Mouse (Mus musculus) yolk sac, embryonic 10.5 days (tissue): ENCODE measurements around the gene Ttc41.
"Not testable (repeated sequence)": the region's sequence is repeated elsewhere in the genome, so short reads cannot be mapped to it uniquely, and the experiment has no call there.

Source experiments
- DNase-seq: peaks from one replicate; pipeline ENCODE4 v3.0.0-alpha.2; 2017; ENCODE audit warnings: low spot score

The Ttc41 gene

GRCm38 (mm10) chr10:86705318-86705921 is at the start of gene Ttc41, which contains the start of gene Hsp90b1:
Ttc41 (plus strand) TSS chr10:86705811.
Hsp90b1 (minus strand) TSS chr10:86705509.
- peak; percentile 100 for DNase-seq

GRCm38 (mm10) chr10:86670550-86670949 is 35.1 kb upstream of the Ttc41 start:
- DNase-seq, result not testable (repeated sequence)

DNA sequence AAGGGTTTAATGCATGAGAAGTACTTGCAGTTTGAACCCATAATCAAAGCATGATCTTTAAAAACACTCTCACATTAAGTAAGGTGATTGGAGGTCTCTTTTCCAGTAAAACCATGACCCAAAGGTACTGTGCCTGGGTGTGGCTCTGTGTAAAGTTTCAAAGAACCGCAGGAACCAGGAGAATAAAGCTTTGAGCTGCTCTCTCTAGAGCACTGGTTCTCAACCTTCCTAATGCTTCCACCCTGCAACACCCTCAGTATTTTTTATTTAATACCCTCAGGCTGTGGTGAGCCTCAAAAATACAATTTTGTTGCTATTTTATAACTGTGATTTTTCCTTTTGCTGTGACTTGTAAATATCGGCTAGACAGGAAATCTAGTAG is 20.8 kb upstream of the Ttc41 start:
- DNase-seq, result not testable (repeated sequence)

DNA sequence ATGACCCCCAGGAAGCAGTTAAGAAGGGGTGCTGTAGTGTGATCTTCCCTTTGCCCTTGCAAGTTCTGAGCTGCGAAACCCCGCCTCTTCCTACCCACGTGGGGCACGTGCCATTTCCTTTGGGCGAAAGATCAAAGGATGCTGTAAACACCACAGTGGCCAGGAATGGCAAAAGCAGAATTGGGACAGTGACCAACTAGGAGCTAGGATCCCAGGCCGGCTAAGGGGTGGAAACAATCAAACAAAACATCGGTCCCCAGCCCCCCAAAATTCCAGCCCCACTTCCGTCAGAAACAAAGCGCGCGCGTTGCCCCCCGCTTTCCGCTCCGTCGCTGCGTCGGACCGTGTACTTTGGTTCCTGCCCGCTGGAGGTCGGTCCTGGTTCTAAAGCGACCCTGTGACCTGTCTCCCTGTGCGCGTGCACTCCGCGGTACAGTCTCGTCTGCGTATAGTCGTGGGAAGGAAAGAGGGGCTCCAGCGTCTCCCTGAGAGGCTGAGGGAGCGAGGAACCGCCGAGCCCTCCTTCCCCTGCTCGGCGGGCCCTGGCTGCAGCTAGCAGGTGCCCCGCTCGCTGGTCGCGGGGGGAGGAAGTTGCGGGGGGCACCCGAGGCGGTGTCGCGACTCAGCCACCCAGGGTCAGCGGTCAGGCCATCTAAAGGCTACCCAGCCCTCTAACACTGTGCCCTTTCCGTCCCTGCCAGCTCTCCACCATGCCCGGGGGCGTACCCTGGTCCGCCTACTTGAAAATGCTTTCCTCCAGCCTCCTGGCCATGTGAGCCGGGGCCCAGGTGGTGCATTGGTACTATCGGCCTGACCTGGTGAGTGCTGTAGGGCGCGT is 20.2 kb upstream of the Ttc41 start:
- DNase-seq, result peak; percentile 86

- not testable (repeated sequence) for DNase-seq
Measured at GRCm38 (mm10) chr10:86686017-86686360, 19.6 kb upstream of the Ttc41 start.

- DNase-seq, result no peak
Measured at GRCm38 (mm10) chr10:86700251-86700650, 5.4 kb upstream of the Ttc41 start.

GRCm38 (mm10) chr10:86700973-86701372 is 4.6 kb upstream of the Ttc41 start:
- no peak for DNase-seq

DNA sequence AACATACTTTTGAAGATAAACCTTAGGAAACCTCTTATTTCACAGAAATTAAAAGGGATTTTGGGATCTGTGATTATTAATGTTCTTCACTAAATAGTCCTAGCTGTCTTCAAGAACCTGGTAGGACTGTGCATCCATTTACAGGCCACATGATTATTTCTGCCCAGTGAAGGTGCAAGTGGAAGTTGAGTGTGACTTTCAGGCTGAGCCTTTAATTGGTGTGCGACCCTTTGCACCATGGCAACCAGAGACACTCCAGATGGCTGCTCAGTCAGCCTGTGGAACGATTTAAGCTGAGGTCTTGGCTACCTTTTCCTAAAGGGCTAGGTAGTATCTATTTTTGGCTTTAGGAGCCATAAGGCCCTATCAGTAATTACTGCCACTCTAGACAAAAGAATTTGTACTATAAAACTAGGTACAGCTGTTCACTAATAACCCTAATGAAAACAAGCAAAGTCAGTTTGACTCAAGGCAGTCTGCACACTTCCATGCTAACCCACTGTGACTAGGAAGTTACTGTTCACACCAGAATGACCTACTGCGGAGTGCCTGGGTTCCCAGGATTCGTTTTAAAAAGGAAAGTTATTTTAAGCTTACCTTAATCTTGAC is 3.2 kb upstream of the Ttc41 start:
- DNase-seq, result no peak

DNA sequence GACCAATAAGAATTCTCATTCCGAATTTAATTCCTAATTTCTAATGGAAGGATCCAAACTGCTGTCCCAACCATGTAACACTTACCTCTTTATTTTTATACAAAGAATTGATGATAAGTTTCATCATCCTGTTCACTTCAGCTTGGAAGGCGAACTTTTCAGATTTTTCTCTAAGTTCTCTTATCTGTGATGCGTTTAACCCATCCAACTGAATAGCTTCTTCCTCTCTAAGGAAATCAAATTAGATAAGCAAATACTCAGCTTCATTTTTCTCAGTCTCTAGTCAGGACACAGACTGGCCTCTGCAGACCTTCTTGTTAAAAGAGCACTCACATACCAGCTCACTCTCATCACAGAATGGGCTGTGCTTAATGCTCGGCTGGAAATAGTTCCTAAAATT is 2.2 kb upstream of the Ttc41 start:
- no peak for DNase-seq

DNA sequence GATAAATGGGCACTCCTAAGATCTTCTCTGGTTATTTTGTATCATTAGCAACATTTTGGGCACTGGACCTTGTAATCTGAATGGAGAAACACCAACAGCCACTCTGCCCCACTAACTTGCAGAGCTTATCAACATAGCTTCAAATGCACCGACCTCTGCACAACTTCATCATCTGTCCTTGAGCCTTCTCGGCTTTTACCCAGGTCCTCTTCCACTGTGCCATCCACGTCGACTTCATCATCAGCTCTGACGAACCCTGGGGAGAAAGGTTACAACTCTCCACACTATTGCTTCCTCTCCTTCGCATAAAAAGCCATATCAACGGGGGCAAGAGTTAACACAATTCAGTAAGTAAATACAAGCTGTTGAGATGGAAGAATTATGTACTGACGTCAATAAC is 1.5 kb upstream of the Ttc41 start:
- no peak for DNase-seq

DNA sequence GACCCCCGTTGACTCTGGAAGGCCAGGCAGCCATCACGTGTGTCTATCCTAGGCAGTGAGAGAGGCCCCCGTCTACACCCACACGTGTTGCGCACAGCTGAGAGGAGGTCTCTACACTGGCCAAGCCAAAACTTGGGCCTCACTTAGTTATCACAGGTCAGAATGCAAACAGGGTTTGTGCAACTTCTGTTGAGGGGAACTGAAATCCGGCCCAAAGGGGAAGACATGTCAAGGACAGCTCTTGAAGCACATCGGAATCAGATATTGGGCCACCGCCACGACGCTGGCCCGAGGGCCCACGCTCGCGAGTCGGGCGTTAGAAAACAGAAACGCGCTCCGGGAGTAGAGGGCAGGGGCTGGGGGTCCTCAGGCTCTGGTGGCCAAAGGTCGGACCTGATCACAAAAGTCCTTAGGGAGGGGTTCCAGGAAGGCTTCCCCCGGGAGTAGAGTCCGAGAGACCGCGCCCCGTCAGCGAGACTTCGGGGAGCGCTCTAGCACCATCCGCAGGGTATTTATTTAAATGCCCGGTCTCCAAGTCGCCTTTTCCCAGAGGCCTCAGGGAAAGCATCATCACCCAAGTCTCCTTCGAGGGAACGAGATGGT is 921 bp upstream of the Ttc41 start:
- peak; percentile 38 for DNase-seq

GRCm38 (mm10) chr10:86705922-86706752 is 526 bp downstream of the Ttc41 start:
- DNase-seq, result peak; percentile 94

GRCm38 (mm10) chr10:86707134-86707533 is 1.5 kb downstream of the Ttc41 start:
- DNase-seq, result no peak

- DNase-seq, result no peak
Measured at GRCm38 (mm10) chr10:86712156-86712555, 6.5 kb downstream of the Ttc41 start.

- DNase-seq, result peak; percentile 42
Measured at GRCm38 (mm10) chr10:86727548-86727980, 22.0 kb downstream of the Ttc41 start.

- no peak for DNase-seq
Measured at GRCm38 (mm10) chr10:86728176-86728575, 22.6 kb downstream of the Ttc41 start.

DNA sequence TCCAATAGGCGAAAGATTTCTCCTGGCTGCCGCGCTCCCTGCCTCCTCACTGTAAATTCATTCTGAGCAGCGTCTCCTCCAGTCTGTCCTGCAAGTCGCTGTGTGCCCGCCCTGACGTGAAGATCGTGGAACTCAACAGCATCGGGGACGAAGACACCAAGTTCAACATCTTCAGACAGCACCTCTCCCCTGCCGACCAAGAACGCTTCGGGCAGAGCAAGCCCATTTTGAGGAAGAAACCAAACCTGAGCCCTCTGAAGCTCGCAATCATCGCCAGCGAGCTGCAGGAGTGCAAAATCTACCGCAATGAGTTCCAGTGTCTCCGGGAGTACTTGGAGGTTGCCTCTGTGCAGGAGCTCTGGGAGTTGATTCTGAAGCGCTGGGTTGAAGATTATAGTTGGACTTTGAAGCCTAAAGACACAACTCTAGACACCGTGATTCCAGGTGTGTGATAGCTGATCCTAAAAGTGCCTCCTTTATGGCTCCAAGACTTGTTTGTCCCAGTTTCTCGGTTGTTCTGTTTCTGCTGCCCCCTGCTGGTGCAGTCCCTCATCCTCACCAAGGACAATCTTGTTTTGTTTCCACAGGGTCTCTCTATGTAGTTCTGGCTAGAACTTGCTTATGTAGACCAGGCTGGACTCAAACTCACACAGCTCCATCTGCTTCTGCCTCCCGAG is 25.4 kb downstream of the Ttc41 start:
- DNase-seq, result peak; percentile 75

DNA sequence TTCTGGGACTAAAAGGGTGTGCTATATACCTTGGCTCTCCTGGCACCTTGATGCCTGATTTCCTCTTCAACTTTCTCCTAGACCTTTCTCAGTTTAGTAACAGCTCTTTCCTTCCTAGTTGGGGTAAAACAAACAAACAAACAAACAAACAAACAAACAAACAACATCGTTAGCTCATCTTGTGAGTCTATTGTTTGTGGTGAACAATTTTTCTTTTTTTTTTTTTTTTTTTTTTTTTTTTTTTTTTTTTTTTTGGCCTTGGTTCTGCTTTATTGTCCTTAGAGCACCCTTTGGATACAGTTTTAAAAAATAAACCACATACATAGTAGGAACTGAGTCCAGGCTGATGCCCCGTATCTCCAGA is 25.9 kb downstream of the Ttc41 start:
- no peak for DNase-seq

GRCm38 (mm10) chr10:86735036-86735435 is 29.4 kb downstream of the Ttc41 start:
- no peak for DNase-seq

GRCm38 (mm10) chr10:86742918-86743317 is 37.3 kb downstream of the Ttc41 start:
- DNase-seq, result no peak

DNA sequence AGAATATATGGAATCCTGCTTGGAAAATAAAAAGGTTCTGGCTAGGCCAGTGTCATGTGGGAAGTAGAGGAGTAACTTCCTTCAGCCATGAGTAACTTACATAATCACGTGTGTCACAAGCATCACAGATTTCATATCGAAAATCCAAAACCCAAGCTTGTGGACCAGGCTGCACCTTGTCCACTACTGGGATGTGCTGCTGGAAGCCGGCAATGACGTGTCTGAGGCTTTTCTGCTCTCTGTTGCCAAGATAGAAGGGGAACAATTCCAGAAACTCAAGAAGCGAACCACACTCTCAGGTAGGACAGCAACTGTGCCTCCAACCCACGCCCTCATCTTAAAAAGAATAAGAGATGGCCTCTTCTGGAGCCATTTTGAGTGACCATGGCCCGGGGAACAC is 38.7 kb downstream of the Ttc41 start:
- no peak for DNase-seq
